Mouse (Mus musculus): ENCODE data around the gene Dnajb7. TPM values are rescaled to one million over a fixed set of nuclear protein-coding genes. Genes with fewer than 3 reads are reported as not detected.

Dnajb7 gene
- polyA plus RNA-seq, 1 experiment from 2014 or later, result 1.9 TPM

DNA sequence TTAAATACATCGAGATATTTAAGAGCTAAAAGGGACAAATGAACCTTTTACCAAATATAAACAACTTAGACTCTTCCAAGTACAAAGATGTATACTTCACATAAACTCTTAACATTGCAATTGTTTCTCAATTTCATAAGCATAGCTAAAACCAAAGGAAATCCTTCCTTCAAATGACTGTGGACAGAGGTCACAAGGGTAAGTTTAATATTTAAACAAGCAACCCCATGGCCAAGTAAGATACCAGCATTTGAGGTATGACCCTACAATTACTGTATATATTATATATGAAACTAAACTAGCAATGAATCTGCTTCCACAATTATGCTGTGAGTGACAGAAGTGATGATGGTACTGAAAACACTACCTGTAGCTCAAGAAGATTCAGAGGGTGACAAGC lies 43.8 kb downstream of the Dnajb7 start:
- Histone ChIP-seq H3K36me3 (peaks cover 47% of the 10 kb centered on the region), H3K27me3 (no peaks in the 10 kb centered on the region), H3K4me3 (no peak overlapping the region), H3K4me1 (replicated peaks) (peaks cover 18% of the 10 kb centered on the region), H3K4me2 (no peak overlapping the region), H3K27ac (replicated peaks) (no peak overlapping the region), H3K9ac (no peak overlapping the region), H3K9me3 (no peaks in the 10 kb centered on the region)
- 96% methylated on average over 1 of the region's 1 CpGs for WGBS
- ATAC-seq (ENCODE audit: low FRiP score, low read depth), result no peak

GRCm38 (mm10) chr15:81362501-81362900 lies 45.6 kb downstream of the Dnajb7 start:
- Histone ChIP-seq H3K4me1 (replicated peaks) (peaks cover 31% of the 10 kb centered on the region), H3K4me3 (no peak overlapping the region), H3K9ac (no peak overlapping the region), H3K27ac (replicated peaks) (no peak overlapping the region), H3K27me3 (no peaks in the 10 kb centered on the region), H3K9me3 (no peaks in the 10 kb centered on the region), H3K4me2 (no peak overlapping the region), H3K36me3 (peaks cover 35% of the 10 kb centered on the region)
- WGBS, result 88% methylated on average over 1 of the region's 1 CpGs
- no peak for ATAC-seq (ENCODE audit: low FRiP score, low read depth)

DNA sequence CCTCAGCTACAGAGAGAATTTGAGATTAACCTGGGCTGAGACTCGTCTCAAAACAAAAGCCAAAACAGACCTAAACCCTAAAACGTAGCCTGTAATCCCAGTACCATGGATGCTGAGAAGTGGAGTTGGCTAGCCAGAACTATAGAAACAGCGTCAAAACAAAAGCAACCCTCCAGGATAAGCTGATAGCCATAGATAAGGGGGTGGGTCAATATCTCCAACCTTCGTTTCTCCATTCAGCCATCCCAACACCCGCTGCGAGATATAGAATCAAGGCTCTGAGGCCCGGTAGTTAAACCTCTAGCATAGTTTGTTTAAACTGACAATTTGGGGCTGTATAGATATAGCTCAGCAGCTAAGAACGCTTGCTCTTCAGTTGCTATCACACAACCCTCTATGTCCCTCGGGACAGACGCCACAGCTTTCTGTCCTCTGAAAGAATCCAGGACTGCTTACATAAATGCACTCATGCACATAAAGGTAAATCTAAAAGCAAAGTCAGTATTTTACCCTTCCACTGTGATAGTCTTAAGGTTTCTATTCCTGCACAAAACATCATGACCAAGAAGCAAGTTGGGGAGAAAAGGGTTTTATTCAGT lies 46.6 kb downstream of the Dnajb7 start:
- H3K9ac ChIP-seq, result no peak overlapping the region
- H3K4me3 ChIP-seq, result no peak overlapping the region
- peaks cover 25% of the 10 kb centered on the region for H3K36me3 ChIP-seq
- H3K4me1 ChIP-seq (replicated peaks), result peaks cover 39% of the 10 kb centered on the region
- H3K27ac ChIP-seq (replicated peaks), result 0 out of 2 replicates have a peak overlapping the region, but pooled peaks have one; percentile 70
- 49% methylated on average over 10 of the region's 10 CpGs for WGBS
- H3K9me3 ChIP-seq, result no peaks in the 10 kb centered on the region
- no peak for ATAC-seq (ENCODE audit: low FRiP score, low read depth)
- peak overlapping the region; percentile 82; the same call in 1 of the 2 replicates for H3K4me2 ChIP-seq
- H3K27me3 ChIP-seq, result no peaks in the 10 kb centered on the region

DNA sequence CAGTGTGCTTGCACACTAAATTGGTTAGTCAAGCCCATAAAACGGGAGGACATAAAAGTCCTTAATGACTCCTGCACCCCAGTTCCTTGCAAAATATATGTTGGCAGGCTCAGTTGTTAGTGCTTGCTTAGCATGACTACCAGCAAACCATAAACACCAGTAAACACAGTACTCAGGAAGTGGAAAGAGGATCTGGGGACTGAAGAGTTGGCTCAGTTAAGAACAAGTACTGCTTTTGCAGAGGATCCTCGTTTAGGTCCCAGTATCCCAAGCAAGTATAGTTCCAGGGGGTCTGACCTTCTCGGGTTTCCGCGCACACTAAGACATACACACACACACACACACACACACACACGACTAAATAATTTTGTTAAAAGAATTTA lies 47.1 kb downstream of the Dnajb7 start:
- 39% methylated on average over 6 of the region's 6 CpGs for WGBS
- no peaks in the 10 kb centered on the region for H3K27me3 ChIP-seq
- H3K9me3 ChIP-seq, result no peaks in the 10 kb centered on the region
- peaks cover 39% of the 10 kb centered on the region for H3K4me1 ChIP-seq (replicated peaks)
- H3K36me3 ChIP-seq, result peaks cover 20% of the 10 kb centered on the region
- peak overlapping the region; percentile 33; the same call in 1 of the 2 replicates for H3K9ac ChIP-seq
- H3K4me3 ChIP-seq, result peak overlapping the region; percentile 65
- peak overlapping the region; percentile 70; the same call in 1 of the 2 replicates for H3K27ac ChIP-seq (replicated peaks)
- H3K4me2 ChIP-seq, result peak overlapping the region; percentile 82
- no peak for ATAC-seq (ENCODE audit: low FRiP score, low read depth)

DNA sequence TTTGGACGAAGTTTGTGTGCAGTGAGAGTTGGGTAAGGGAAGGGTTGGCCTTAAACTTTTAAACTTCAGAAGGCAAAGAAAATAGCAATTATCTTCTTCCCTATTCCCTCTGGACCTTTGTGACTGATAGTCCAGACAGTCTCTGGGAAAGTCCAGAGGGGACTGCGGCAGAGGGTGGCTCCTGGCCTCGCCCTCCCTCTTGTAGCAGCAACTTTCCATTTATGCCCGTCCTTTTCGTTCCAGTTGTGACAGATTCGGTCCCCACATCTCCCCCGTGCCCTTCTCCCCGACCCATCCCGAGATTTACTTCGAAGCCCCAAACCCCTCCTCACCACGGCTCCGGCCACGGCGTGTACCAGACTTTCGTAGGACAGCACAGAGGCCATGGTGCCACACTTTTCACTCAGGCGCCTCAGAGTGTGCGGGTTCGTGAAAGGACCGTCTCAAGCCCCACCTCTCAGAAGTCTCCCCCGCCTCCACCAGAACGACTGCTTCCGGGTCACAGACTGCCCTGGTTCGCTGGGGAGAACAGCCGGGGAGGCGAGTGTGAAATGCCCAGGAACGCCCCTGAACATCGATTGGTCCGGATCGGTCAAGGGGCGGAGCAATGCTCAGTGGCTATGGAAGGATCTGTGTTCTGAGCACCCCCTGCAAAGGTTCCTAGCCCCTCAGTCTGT lies 47.6 kb downstream of the Dnajb7 start, which contains the start of gene Slc25a17:
Gene Slc25a17, minus strand, starts transcription at position 468 of the 677 bp plus-strand sequence.
- no peaks in the 10 kb centered on the region for H3K27me3 ChIP-seq
- no peaks in the 10 kb centered on the region for H3K9me3 ChIP-seq
- under 1% methylated on average over 30 of the region's 30 CpGs for WGBS
- peak; percentile 99 for ATAC-seq (ENCODE audit: low FRiP score, low read depth)
- peak within 1 kb of the TSS; percentile 65 for H3K4me3 ChIP-seq
- peak within 1 kb of the TSS; percentile 70 for H3K27ac ChIP-seq (replicated peaks)
- H3K36me3 ChIP-seq, result peaks cover 15% of the 10 kb centered on the region
- H3K9ac ChIP-seq, result peak within 1 kb of the TSS; percentile 67
- peaks cover 39% of the 10 kb centered on the region for H3K4me1 ChIP-seq (replicated peaks)
- H3K4me2 ChIP-seq, result peak within 1 kb of the TSS; percentile 82

- Histone ChIP-seq H3K27me3 (no peaks in the 10 kb centered on the region), H3K4me2 (peak overlapping the region; percentile 82; the same call in 1 of the 2 replicates), H3K4me1 (replicated peaks) (peaks cover 39% of the 10 kb centered on the region), H3K9ac (no peak overlapping the region), H3K36me3 (peaks cover 6% of the 10 kb centered on the region), H3K4me3 (no peak overlapping the region), H3K9me3 (no peaks in the 10 kb centered on the region), H3K27ac (replicated peaks) (no peak overlapping the region)
- ATAC-seq (ENCODE audit: low FRiP score, low read depth), result no peak
- 87% methylated on average over 5 of the region's 5 CpGs for WGBS
These were observed 48.7 kb downstream of the Dnajb7 start for GRCm38 (mm10) chr15:81359421-81359820.

GRCm38 (mm10) chr15:81358943-81359342 lies 49.2 kb downstream of the Dnajb7 start:
- ATAC-seq (ENCODE audit: low FRiP score, low read depth), result no peak
- WGBS, result 94% methylated on average over 3 of the region's 3 CpGs

GRCm38 (mm10) chr15:81356946-81357345 lies 51.2 kb downstream of the Dnajb7 start:
- Histone ChIP-seq H3K4me3 (no peak overlapping the region), H3K27me3 (no peaks in the 10 kb centered on the region), H3K36me3 (no peaks in the 10 kb centered on the region), H3K27ac (replicated peaks) (no peak overlapping the region), H3K4me1 (replicated peaks) (peaks cover 39% of the 10 kb centered on the region), H3K9me3 (no peaks in the 10 kb centered on the region), H3K9ac (no peak overlapping the region), H3K4me2 (no peak overlapping the region)
- no peak for ATAC-seq (ENCODE audit: low FRiP score, low read depth)
- 43% methylated on average over 5 of the region's 5 CpGs for WGBS

More at GRCm38 (mm10) chr15:81358943-81359342, 49.2 kb downstream of the Dnajb7 start:
- H3K4me1 ChIP-seq (replicated peaks), result peaks cover 39% of the 10 kb centered on the region
- no peak overlapping the region for H3K4me3 ChIP-seq
- no peaks in the 10 kb centered on the region for H3K9me3 ChIP-seq
- H3K36me3 ChIP-seq, result peaks cover 2% of the 10 kb centered on the region; the same call in 1 of the 2 replicates
- no peaks in the 10 kb centered on the region for H3K27me3 ChIP-seq
- H3K27ac ChIP-seq (replicated peaks), result no peak overlapping the region
- H3K4me2 ChIP-seq, result no peak overlapping the region
- H3K9ac ChIP-seq, result no peak overlapping the region

Other genes starting within 250 kb of the Dnajb7 start
- gene Mrtfa, start 217.5 kb downstream of the Dnajb7 start, polyA plus RNA-seq (2015; fragmentation: Nextera tagmentation; extraction: Ambion mirVana), result 29.4 and 29.7 TPM in 2 replicates
- 5.6 and 5.7 TPM in 2 replicates for gene Mchr1, start 172.8 kb downstream of the Dnajb7 start, polyA plus RNA-seq (2015; fragmentation: Nextera tagmentation; extraction: Ambion mirVana)
- 123 and 125 TPM in 2 replicates for gene Slc25a17, start 47.5 kb downstream of the Dnajb7 start, polyA plus RNA-seq (2015; fragmentation: Nextera tagmentation; extraction: Ambion mirVana)
- 185 and 196 TPM in 2 replicates for gene St13, start 8.2 kb downstream of the Dnajb7 start, polyA plus RNA-seq (2015; fragmentation: Nextera tagmentation; extraction: Ambion mirVana)
- gene Xpnpep3, start 8.2 kb downstream of the Dnajb7 start, polyA plus RNA-seq (2015; fragmentation: Nextera tagmentation; extraction: Ambion mirVana), result 8.6 and 9.9 TPM in 2 replicates
- gene Rbx1, start 58.0 kb upstream of the Dnajb7 start, polyA plus RNA-seq (2015; fragmentation: Nextera tagmentation; extraction: Ambion mirVana), result 378 and 408 TPM in 2 replicates
- gene Ep300, start 177.1 kb upstream of the Dnajb7 start, polyA plus RNA-seq (2015; fragmentation: Nextera tagmentation; extraction: Ambion mirVana), result 19.5 and 21.9 TPM in 2 replicates